Mouse (Mus musculus) MEL (cell line): ENCODE results near the gene Tmem184b.

Experiments used
- CTCF ChIP-seq, 3 experiments: IDR thresholded peaks in 2 of 3; conservative IDR thresholded peaks in 1 of 3; 2 replicates each; pipeline ENCODE4 v1.5.1; 2011 to 2012; ENCODE audit warnings: low read length in 3 of 3, low read depth in 2 of 3, mild to moderate bottlenecking in 2 of 3, improper control_type of control experiment in 1 of 3, inconsistent platforms in 1 of 3, mixed read lengths in 1 of 3, moderate library complexity in 1 of 3; ENCODE audit not compliant: control insufficient read depth in 1 of 3, insufficient read depth in 1 of 3, poor library complexity in 1 of 3, severe bottlenecking in 1 of 3
- E2F4 ChIP-seq: IDR thresholded peaks from 2 replicates; pipeline ENCODE4 v1.6.1; 2011; ENCODE audit warnings: low read depth, low read length, improper control_type of control experiment, borderline replicate concordance
- GATA1 ChIP-seq: IDR thresholded peaks from 2 replicates; pipeline ENCODE4 v1.6.1; 2011; ENCODE audit warnings: low read depth, low read length, improper control_type of control experiment
- KAT2A ChIP-seq: conservative IDR thresholded peaks from 2 replicates; pipeline ENCODE4 v1.6.1; 2012; ENCODE audit warnings: low read depth, low read length, improper control_type of control experiment, inconsistent platforms
- MAFK ChIP-seq: IDR thresholded peaks from 2 replicates; pipeline ENCODE4 v1.6.1; 2011; ENCODE audit warnings: low read depth, mild to moderate bottlenecking, low read length, improper control_type of control experiment, borderline replicate concordance
- NELFE ChIP-seq: IDR thresholded peaks from 2 replicates; pipeline ENCODE4 v1.6.1; 2011; ENCODE audit warnings: low read depth, low read length, improper control_type of control experiment
- POLR2A ChIP-seq, 2 experiments: IDR thresholded peaks; 2 replicates each; pipeline ENCODE4 v1.6.1; 2011 to 2012; ENCODE audit warnings: low read length in 2 of 2, mild to moderate bottlenecking in 2 of 2, control low read depth in 1 of 2, improper control_type of control experiment in 1 of 2, low read depth in 1 of 2, moderate library complexity in 1 of 2; ENCODE audit not compliant: control insufficient read depth in 1 of 2, insufficient read depth in 1 of 2, poor library complexity in 1 of 2
- RCOR1 ChIP-seq: IDR thresholded peaks from 2 replicates; pipeline ENCODE4 v1.6.1; 2012; ENCODE audit warnings: low read depth, mild to moderate bottlenecking, inconsistent platforms, low read length, improper control_type of control experiment
- UBTF ChIP-seq: IDR thresholded peaks from 2 replicates; pipeline ENCODE4 v1.6.1; 2012; ENCODE audit warnings: low read depth, mild to moderate bottlenecking, inconsistent platforms, low read length, improper control_type of control experiment, moderate library complexity, borderline replicate concordance; ENCODE audit not compliant: insufficient read depth
- ZC3H11A ChIP-seq: IDR thresholded peaks from 2 replicates; pipeline ENCODE4 v1.6.1; 2012; ENCODE audit warnings: low read depth, mild to moderate bottlenecking, inconsistent platforms, low read length, improper control_type of control experiment
- ZNF384 ChIP-seq: IDR thresholded peaks from 2 replicates; pipeline ENCODE4 v1.6.1; 2012; ENCODE audit warnings: low read depth, mild to moderate bottlenecking, inconsistent platforms, low read length, improper control_type of control experiment

DNA sequence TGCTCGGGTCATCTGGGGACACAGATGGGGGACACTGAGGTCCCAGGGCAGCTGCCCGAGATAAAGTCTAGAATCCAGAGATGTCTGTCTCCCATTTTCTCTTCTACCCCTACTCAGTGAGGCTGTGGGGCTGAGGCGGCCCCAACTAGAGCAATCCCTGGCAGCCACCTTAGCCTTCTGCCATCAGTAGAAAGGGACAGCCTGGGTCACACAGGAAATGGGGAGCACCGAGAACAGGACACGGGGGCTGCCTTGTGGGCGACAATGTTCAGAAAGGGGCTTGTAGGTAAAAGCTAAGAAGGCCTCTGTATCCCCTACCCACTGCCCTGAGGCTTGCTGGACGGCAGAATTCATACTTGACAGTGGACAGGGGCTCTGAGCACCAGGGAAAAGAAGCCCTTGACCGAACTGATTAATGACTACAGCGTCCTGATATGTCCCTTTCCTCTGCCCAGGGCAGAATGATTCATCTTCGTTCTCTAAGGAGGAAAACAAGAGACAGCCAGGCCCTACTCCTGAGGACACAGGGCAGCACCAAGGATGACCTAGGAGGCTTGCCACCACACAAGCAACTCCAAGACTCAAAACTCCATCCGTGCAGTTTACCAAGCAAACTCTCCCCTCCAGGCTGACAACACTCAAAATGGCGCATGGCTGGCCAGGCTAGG is 34.3 kb upstream of the Tmem184b start:
- TF ChIP-seq POLR2A (IDR thresholded peaks at IDR 0.05; ENCODE audit: control insufficient read depth in 1 of 2, insufficient read depth in 1 of 2, low read depth in 1 of 2, low read length in 2 of 2, poor library complexity in 1 of 2) = no peak
- TF ChIP-seq NELFE = no peak
- no peak for TF ChIP-seq ZNF384
- TF ChIP-seq UBTF = no peak
- TF ChIP-seq ZC3H11A = no peak
- no peak for TF ChIP-seq CTCF (IDR thresholded peaks at IDR 0.05 in 2 of 3, conservative IDR thresholded peaks at IDR 0.05 in 1 of 3; ENCODE audit: control insufficient read depth in 1 of 3, insufficient read depth in 1 of 3, low read depth in 2 of 3, low read length in 3 of 3, poor library complexity in 1 of 3, severe bottlenecking in 1 of 3)
- TF ChIP-seq GATA1 = no peak
- TF ChIP-seq RCOR1 = no peak
- TF ChIP-seq MAFK = no peak
- no peak for TF ChIP-seq KAT2A
- TF ChIP-seq E2F4 = no peak
